Mouse (Mus musculus) liver, embryonic 14.5 days (tissue): ENCODE data around the gene Slx4ip. TPM values are rescaled to one million over a fixed set of nuclear protein-coding genes. Genes with fewer than 3 reads are reported as not detected.

Experiments used
- ATAC-seq: fragments of 200-750 bp; cut with Nextera tagmentation; 2 replicates; pipeline ENCODE4 v1.8.0; 2017; ENCODE audit warnings: moderate number of reproducible peaks, mild to moderate bottlenecking, moderate library complexity; ENCODE audit not compliant: insufficient read depth
- DNase-seq, 3 experiments: peaks; one replicate each; pipeline ENCODE4 v3.0.0-alpha.2; 2012 to 2013; ENCODE audit warnings: low read depth in 3 of 3, low spot score in 3 of 3
- H3K27ac ChIP-seq: fragments of 300-500 bp; sonication (generic); 2 replicates; pipeline ENCODE4 v1.5.1; 2014; ENCODE audit warnings: moderate library complexity, mild to moderate bottlenecking, control low read depth, inconsistent platforms
- H3K27me3 ChIP-seq: fragments of 300-500 bp; sonication (generic); 2 replicates; pipeline ENCODE4 v1.6.1; 2014; ENCODE audit warnings: mild to moderate bottlenecking, low read length, moderate library complexity; ENCODE audit not compliant: control insufficient read depth, insufficient read depth
- H3K36me3 ChIP-seq: fragments of 300-500 bp; sonication (generic); replicated peaks from 2 replicates; pipeline ENCODE4 v1.6.1; 2014; ENCODE audit warnings: low read depth; ENCODE audit not compliant: control insufficient read depth, insufficient read depth
- H3K4me1 ChIP-seq, 2 experiments: fragments of 200-500 bp in 1 of 2; fragments of 300-500 bp in 1 of 2; sonication (generic) in 1 of 2; replicated peaks; 2 replicates each; pipeline ENCODE4 v1.6.1; 2012 to 2014; ENCODE audit warnings: antibody characterized with exemption in 1 of 2, inconsistent platforms in 1 of 2, low read length in 1 of 2; ENCODE audit not compliant: control insufficient read depth in 2 of 2, insufficient read depth in 2 of 2
- H3K4me2 ChIP-seq: fragments of 300-500 bp; sonication (generic); 2 replicates; pipeline ENCODE4 v1.6.1; 2014; ENCODE audit warnings: low read depth, mild to moderate bottlenecking, control low read depth, moderate library complexity
- H3K4me3 ChIP-seq, 2 experiments: fragments of 200-500 bp in 1 of 2; fragments of 300-500 bp in 1 of 2; sonication (generic) in 1 of 2; 2 replicates each; pipeline ENCODE4 v1.5.1; 2012 to 2014; ENCODE audit warnings: low read depth in 2 of 2, low read length in 2 of 2, mild to moderate bottlenecking in 2 of 2, control low read depth in 1 of 2, inconsistent platforms in 1 of 2, moderate library complexity in 1 of 2; ENCODE audit not compliant: insufficient read depth in 1 of 2
- H3K9ac ChIP-seq: fragments of 300-500 bp; sonication (generic); replicated peaks from 2 replicates; pipeline ENCODE4 v1.6.1; 2014; ENCODE audit warnings: mild to moderate bottlenecking, control low read depth, moderate library complexity
- H3K9me3 ChIP-seq: fragments of 300-500 bp; sonication (generic); 2 replicates; pipeline ENCODE4 v1.6.1; 2016; ENCODE audit warnings: low read length, mixed read lengths; ENCODE audit not compliant: control insufficient read depth
- CTCF ChIP-seq: IDR thresholded peaks from 2 replicates; pipeline ENCODE4 v1.5.1; 2016; ENCODE audit warnings: antibody characterized with exemption, low read depth, control low read depth
- EP300 ChIP-seq: IDR thresholded peaks from 2 replicates; pipeline ENCODE4 v1.6.1; 2016; ENCODE audit warnings: antibody characterized with exemption, low read depth
- WGBS: fragments of 180-500 bp; shearing (Covaris S2); extraction: QIAGEN DNeasy Blood & Tissue Kit; methylation state at CpG from one replicate; pipeline ENCODE4 v1.1.7; 2014; ENCODE audit not compliant: insufficient replicate concordance; 5-methylcytosine and 5-hydroxymethylcytosine counted together
- polyA plus RNA-seq, 2 experiments: library from polyadenylated mRNA; depleted of rRNA in 1 of 2; stranded (reverse) in 1 of 2; unstranded in 1 of 2; fragments of >200 nt; fragmentation: Nextera tagmentation in 1 of 2; extraction: Ambion mirVana in 1 of 2; gene quantifications; 2 replicates each; pipeline versions ENCODE4 v1.2.1 to v1.2.3; 2012 to 2014

Gene Slx4ip
- polyA plus RNA-seq, 2 experiments: 1.2 to 1.8 TPM

DNA sequence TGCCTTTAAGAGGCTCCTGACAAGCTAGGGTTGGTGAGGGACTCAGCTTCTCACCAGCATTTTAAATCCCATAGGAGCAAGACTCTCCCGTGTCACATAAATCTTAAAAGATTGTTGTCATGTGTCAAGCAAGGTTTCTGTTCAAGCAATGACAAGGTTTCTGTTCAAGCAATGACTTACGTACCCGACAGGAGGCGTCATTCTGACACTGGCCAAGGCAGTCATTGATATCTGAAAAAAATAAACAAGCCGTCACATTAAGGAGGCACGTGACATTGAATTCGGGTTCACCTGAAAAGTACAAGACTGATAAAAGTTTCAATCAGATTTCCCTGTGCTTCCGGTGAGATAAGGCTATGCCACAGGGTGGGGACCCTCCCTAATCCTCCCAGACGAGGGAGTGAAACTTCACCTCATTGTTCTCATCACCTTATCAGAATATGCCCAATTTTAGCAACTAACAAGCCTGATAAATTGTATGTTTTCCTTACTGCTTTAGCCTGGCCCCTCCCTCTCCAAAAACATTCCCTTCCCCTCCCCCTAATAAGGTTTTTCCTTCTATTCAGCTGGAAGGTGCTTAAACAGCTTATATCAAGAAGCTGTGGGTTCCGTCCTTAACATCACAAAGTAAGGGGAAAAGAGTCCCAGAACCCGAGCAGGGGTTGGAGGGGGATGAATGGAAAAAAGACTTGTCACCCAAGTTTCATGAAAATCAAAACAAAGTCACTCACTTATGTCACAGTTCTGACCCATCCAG, 200.9 kb downstream of the Slx4ip start:
- no peak for DNase-seq
- WGBS: 51% methylated on average over 11 of the region's 11 CpGs
- Histone ChIP-seq H3K9ac (no peak overlapping the region), H3K27me3 (no peaks in the 10 kb centered on the region), H3K4me2 (no peak overlapping the region), H3K9me3 (no peaks in the 10 kb centered on the region), H3K27ac (no peak overlapping the region), H3K4me1 (no peaks in the 10 kb centered on the region), H3K4me3 (no peak overlapping the region), H3K36me3 (no peaks in the 10 kb centered on the region)
- TF ChIP-seq EP300 (no peak), CTCF (no peak)
- ATAC-seq: no peak

DNA sequence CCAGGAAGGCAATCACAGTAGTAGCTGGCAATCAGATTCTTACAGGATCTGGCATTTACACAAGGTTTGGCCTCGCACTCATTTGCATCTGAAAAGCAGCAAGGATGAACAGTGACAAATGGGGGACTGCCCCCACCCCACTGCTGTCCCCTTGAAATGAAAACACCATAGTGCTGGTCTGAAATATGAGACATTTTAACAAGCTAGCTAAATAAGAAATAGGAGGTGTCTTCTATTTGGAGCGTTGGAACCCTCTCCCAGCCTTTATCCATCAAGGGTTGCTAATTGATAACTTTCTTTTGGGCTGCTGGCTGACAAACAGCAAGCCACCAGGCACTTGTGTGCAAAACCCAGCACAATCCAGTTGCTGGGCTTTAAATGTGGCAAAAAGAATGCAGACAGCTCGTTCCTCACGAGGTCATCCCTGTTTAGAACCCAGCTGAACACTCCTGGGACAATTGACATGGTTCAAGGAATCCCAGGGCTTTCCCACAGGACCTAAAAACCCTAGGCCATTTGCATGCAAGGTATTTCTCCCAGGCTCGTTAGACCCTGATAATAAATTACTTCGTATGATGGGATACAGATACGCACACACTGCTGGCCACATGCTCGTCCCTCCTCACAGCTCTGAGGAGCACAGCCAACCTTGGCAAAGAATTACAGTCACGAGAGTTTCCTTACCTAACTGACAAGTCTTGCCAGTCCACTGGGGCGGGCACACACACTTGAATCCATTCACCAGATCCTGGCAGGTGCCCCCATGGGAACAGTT, 201.7 kb downstream of the Slx4ip start:
- H3K4me2 ChIP-seq: no peak overlapping the region
- TF ChIP-seq EP300 (no peak), CTCF (no peak)
- 52% methylated on average over 10 of the region's 10 CpGs for WGBS

DNA sequence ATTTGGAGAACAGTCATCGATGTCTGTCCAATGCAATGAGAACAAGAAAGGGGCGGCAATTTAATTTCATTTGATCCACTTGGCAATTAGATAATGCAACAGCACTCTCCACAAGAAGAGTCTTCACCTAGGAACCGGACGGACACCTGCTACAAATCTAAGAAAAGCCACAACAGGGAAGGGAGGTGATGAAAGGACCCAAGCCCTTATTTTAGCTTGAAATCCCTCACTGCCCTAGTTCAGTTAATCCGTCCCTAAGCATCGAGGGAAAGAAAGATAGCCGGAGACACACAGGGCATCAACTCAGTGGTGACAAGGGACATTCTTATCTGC, 202.2 kb downstream of the Slx4ip start:
- TF ChIP-seq CTCF (no peak), EP300 (no peak)
- H3K4me1 ChIP-seq: no peaks in the 10 kb centered on the region
- no peak overlapping the region for H3K27ac ChIP-seq
- H3K4me2 ChIP-seq: no peak overlapping the region
- WGBS: 71% methylated on average over 7 of the region's 7 CpGs
- H3K9me3 ChIP-seq: no peaks in the 10 kb centered on the region
- DNase-seq (no peak), ATAC-seq (no peak)
- H3K9ac ChIP-seq: no peak overlapping the region
- no peaks in the 10 kb centered on the region for H3K27me3 ChIP-seq
- H3K36me3 ChIP-seq: no peaks in the 10 kb centered on the region
- no peak overlapping the region for H3K4me3 ChIP-seq

More for the DNA sequence above, 201.7 kb downstream of the Slx4ip start:
- Histone ChIP-seq H3K9ac (no peak overlapping the region), H3K27me3 (no peaks in the 10 kb centered on the region), H3K36me3 (no peaks in the 10 kb centered on the region), H3K27ac (no peak overlapping the region), H3K4me1 (no peaks in the 10 kb centered on the region), H3K9me3 (no peaks in the 10 kb centered on the region), H3K4me3 (no peak overlapping the region)
- DNase-seq (no peak), ATAC-seq (no peak)

DNA sequence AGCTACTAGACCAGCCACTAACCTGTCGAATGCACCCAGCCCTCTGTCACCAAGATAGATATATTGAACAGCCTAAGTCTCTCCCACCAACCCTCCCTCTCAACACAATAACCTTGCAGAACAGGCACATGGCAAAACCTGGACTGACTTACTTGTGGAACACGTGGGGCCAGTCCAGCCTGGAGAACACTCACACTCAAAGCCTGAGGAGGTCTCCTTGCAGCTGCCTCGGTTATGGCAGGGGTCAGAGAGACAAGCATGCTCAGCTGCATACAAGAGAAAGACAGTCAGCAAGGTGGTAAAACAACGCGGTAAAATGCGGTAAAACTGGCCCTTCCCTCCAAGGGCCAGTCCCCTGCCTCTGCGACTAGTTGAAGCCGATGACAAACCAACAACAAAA, 203.3 kb downstream of the Slx4ip start:
- TF ChIP-seq CTCF (no peak), EP300 (no peak)
- Histone ChIP-seq H3K27me3 (no peaks in the 10 kb centered on the region), H3K36me3 (no peaks in the 10 kb centered on the region), H3K4me2 (no peak overlapping the region), H3K9me3 (no peaks in the 10 kb centered on the region), H3K4me3 (no peak overlapping the region), H3K27ac (no peak overlapping the region), H3K4me1 (no peaks in the 10 kb centered on the region), H3K9ac (no peak overlapping the region)
- ATAC-seq (no peak), DNase-seq (no peak)
- WGBS: 67% methylated on average over 8 of the region's 8 CpGs

DNA sequence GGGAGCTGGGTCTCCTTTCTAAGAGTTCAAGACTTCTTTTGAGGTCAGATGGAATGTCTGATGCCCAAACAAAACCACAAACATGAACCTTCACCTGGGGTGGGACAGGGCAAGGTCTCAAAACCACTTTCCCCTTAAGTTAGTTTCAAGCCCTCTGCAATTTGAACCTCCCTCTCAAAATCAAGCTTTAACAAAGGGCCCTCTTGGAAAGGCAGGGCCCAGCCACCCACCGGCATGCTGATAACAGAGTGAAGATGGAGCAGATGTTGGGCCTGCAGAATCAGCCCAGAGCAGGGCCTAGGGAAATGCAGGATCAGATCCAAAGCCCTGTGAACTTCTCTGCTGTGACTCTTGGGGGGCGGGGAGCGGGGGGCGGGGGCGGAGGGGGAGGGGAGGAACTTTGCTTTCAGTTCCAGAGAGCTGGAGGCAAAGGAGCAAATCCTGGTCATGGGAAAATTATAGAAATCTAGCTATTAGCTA, 206.0 kb downstream of the Slx4ip start:
- Histone ChIP-seq H3K36me3 (no peaks in the 10 kb centered on the region), H3K27me3 (no peaks in the 10 kb centered on the region), H3K4me2 (no peak overlapping the region), H3K27ac (no peak overlapping the region), H3K9me3 (no peaks in the 10 kb centered on the region), H3K9ac (no peak overlapping the region), H3K4me3 (no peak overlapping the region), H3K4me1 (peaks cover 0 to 2% of the 10 kb centered on the region in 2 experiments; a peak in 1 of 4 replicates)
- WGBS: 46% methylated on average over 5 of the region's 5 CpGs
- no peak for DNase-seq
- TF ChIP-seq CTCF: no peak
- no peak for TF ChIP-seq EP300
- no peak for ATAC-seq
